Comparison of ENCODE assay signal across 8 mouse cellular contexts in the genomic region with DNA sequence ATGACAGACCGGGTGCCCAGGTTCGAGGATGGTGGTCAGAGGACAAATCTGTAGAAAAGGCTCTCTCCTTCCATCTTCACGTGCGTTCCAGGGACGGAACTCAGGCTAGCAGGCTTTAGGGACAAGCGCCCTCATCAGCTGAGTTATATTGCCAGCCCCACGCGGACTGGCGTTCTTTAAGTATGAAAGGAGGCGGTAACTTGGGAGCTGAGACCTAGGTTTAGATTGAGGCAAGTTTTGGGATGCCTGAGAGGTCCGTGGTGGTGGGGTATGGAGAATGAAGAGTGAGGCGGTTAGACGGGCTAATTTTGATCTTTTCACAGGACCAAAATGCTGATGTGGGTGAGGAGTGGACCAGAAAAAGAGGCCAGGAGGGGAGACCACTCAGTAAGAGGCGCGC. TPM values are rescaled to one million over a fixed set of nuclear protein-coding genes. Genes with fewer than 3 reads are reported as not detected.
DNase-seq lines count a peak whose midpoint lies in the region; ATAC-seq and TF ChIP-seq lines count a peak whose summit lies in the region.

No protein-coding gene starts in this region.

- H3K4me1 ChIP-seq in heart, adult 2 months (ENCODE audit: control insufficient read depth, insufficient read depth, low read length): peaks cover 2% of the 10 kb centered on the region; the same call in 1 of the 2 replicates
- H3K4me1 ChIP-seq in E14TG2a.4 (replicated peaks; ENCODE audit: low read depth, low read length): peaks cover 68% of the 10 kb centered on the region
- H3K4me1 ChIP-seq in forebrain, embryonic 15.5 days: peaks cover 17% of the 10 kb centered on the region
- peaks cover 14% of the 10 kb centered on the region for H3K4me1 ChIP-seq in midbrain, embryonic 11.5 days (ENCODE audit: control insufficient read depth, insufficient read depth, low read length)

- no peaks in the 10 kb centered on the region for H3K27me3 ChIP-seq in heart, adult 2 months (ENCODE audit: control insufficient read depth, insufficient read depth, low read length)
- H3K27me3 ChIP-seq in E14TG2a.4 (ENCODE audit: insufficient read depth, low read length): peaks cover 47% of the 10 kb centered on the region
- peaks cover 15% of the 10 kb centered on the region; the same call in 1 of the 2 replicates for H3K27me3 ChIP-seq in forebrain, embryonic 15.5 days
- H3K27me3 ChIP-seq in midbrain, embryonic 11.5 days (ENCODE audit: control insufficient read depth, insufficient read depth, low read length): peaks cover 29% of the 10 kb centered on the region

- peak overlapping the region; percentile 93 for H3K27ac ChIP-seq in heart, adult 2 months
- H3K27ac ChIP-seq in forebrain, embryonic 15.5 days (replicated peaks): no peak overlapping the region
- H3K27ac ChIP-seq in midbrain, embryonic 11.5 days (ENCODE audit: low read depth, low read length): no peak overlapping the region

- 6% methylated on average over 15 of the region's 15 CpGs for WGBS in heart, adult 2 months
- 9% methylated on average over 15 of the region's 15 CpGs for WGBS in forebrain, embryonic 15.5 days
- 8% methylated on average over 15 of the region's 15 CpGs for WGBS in midbrain, embryonic 11.5 days

- H3K4me2 ChIP-seq in forebrain, embryonic 15.5 days (replicated peaks): peak overlapping the region; percentile 69
- H3K4me2 ChIP-seq in midbrain, embryonic 11.5 days: peak overlapping the region; percentile 53

- no peaks in the 10 kb centered on the region for H3K79me2 ChIP-seq in heart, adult 2 months (replicated peaks; ENCODE audit: control insufficient read depth, insufficient read depth, low read length)

- TF ChIP-seq EP300 in heart, adult 2 months (IDR thresholded peaks at IDR 0.05; ENCODE audit: insufficient read depth, low read depth, low read length): no peak

- intact Hi-C loops in heart, adult 2 months (cut with DNase I): loop anchor here (1.0 kb wide), 1 partner anchor 25 kb away; the partner anchor contains the start of gene Trip10

- DNase-seq in heart, adult 2 months: no peak
- no peak for DNase-seq in heart, adult 18-20 months
- DNase-seq in midbrain, embryonic 11.5 days (ENCODE audit: low spot score, missing footprints): no peak
- no peak for DNase-seq in adrenal gland, postnatal 36 days
- no peak for DNase-seq in thymus, adult 18-20 months
- DNase-seq in layer of hippocampus, adult 8-10 months (ENCODE audit: low spot score in 2 of 2): no peak

- ATAC-seq in forebrain, embryonic 15.5 days (replicated peaks): no peak
- ATAC-seq in midbrain, embryonic 11.5 days (ENCODE audit: low FRiP score): no peak

- H3K9me3 ChIP-seq in E14TG2a.4 (ENCODE audit: low read length): peaks cover 4% of the 10 kb centered on the region; the same call in 1 of the 2 replicates
- no peaks in the 10 kb centered on the region for H3K9me3 ChIP-seq in forebrain, embryonic 15.5 days
- no peaks in the 10 kb centered on the region for H3K9me3 ChIP-seq in midbrain, embryonic 11.5 days (ENCODE audit: control insufficient read depth, low read length)

- no peak for TF ChIP-seq CTCF in heart, adult 2 months (IDR thresholded peaks at IDR 0.05)
- TF ChIP-seq CTCF in E14TG2a.4 (conservative IDR thresholded peaks at IDR 0.05; ENCODE audit: low read length): no peak

- TF ChIP-seq POLR2A in heart, adult 2 months (IDR thresholded peaks at IDR 0.05; ENCODE audit: insufficient read depth, low read depth, low read length): no peak

- no peaks in the 10 kb centered on the region for H3K36me3 ChIP-seq in heart, adult 2 months (ENCODE audit: control insufficient read depth, insufficient read depth, low read length)
- no peaks in the 10 kb centered on the region for H3K36me3 ChIP-seq in E14TG2a.4 (ENCODE audit: insufficient read depth, low read length)
- H3K36me3 ChIP-seq in forebrain, embryonic 15.5 days: no peaks in the 10 kb centered on the region
- H3K36me3 ChIP-seq in midbrain, embryonic 11.5 days (ENCODE audit: control insufficient read depth, insufficient read depth, low read length): no peaks in the 10 kb centered on the region

- H3K9ac ChIP-seq in heart, adult 2 months (ENCODE audit: low read depth, low read length): peak overlapping the region; percentile 84
- H3K9ac ChIP-seq in forebrain, embryonic 15.5 days (replicated peaks): peak overlapping the region; percentile 45
- no peak overlapping the region for H3K9ac ChIP-seq in midbrain, embryonic 11.5 days (ENCODE audit: low read length)

- peak overlapping the region; percentile 92 for H3K4me3 ChIP-seq in heart, adult 2 months
- peak overlapping the region; percentile 80 for H3K4me3 ChIP-seq in E14TG2a.4 (replicated peaks; ENCODE audit: low read length)
- H3K4me3 ChIP-seq in forebrain, embryonic 15.5 days: peak overlapping the region; percentile 52
- peak overlapping the region; percentile 33 for H3K4me3 ChIP-seq in midbrain, embryonic 11.5 days (ENCODE audit: low read depth, low read length)

RNA-seq across cellular contexts. Expression of gene Vav1, which starts 4.2 kb away (rescaled TPM):
- 1 to 10 TPM; 1.9 to 2.2 TPM for total RNA-seq in heart, adult 2 months (2021)
- 1.8 and 2.0 TPM in 2 replicates for polyA plus RNA-seq in heart, adult 2 months (2012; rRNA removed)
- total RNA-seq in heart, adult 18-20 months (2021): 1 to 10 TPM; 1.6 to 3.3 TPM
- 1.2 and 1.5 TPM in 2 replicates for polyA plus RNA-seq in forebrain, embryonic 15.5 days (2015; fragmentation: Nextera tagmentation; extraction: Ambion mirVana)
- polyA plus RNA-seq in midbrain, embryonic 11.5 days (2014; fragmentation: Nextera tagmentation; extraction: Ambion mirVana): 1.8 and 2.3 TPM in 2 replicates
- 1 to 10 TPM; 2.2 to 2.9 TPM for total RNA-seq in adrenal gland, postnatal 36 days (2021)
- 10 to 100 TPM in 2 of 4 experiments, 1 to 10 TPM in 2; 3.3 to 17.4 (median 10.0) TPM for total RNA-seq in layer of hippocampus, adult 8-10 months (2022)

RNA-seq across cellular contexts. Expression of gene Trip10, which starts 25.4 kb away (rescaled TPM):
- total RNA-seq in heart, adult 2 months (2021): 100 to 1,000 TPM; 107 to 128 TPM
- polyA plus RNA-seq in heart, adult 2 months (2012; rRNA removed): 69.0 and 83.2 TPM in 2 replicates
- 100 to 1,000 TPM; 106 to 109 TPM for total RNA-seq in heart, adult 18-20 months (2021)
- 12.4 and 15.4 TPM in 2 replicates for polyA plus RNA-seq in forebrain, embryonic 15.5 days (2015; fragmentation: Nextera tagmentation; extraction: Ambion mirVana)
- 21.2 and 23.6 TPM in 2 replicates for polyA plus RNA-seq in midbrain, embryonic 11.5 days (2014; fragmentation: Nextera tagmentation; extraction: Ambion mirVana)
- 10 to 100 TPM; 50.1 to 52.0 TPM for total RNA-seq in adrenal gland, postnatal 36 days (2021)
- 10 to 100 TPM in 3 of 4 experiments, 1 to 10 TPM in 1; 8.1 to 12.3 (median 11.6) TPM for total RNA-seq in layer of hippocampus, adult 8-10 months (2022)

RNA-seq across cellular contexts. Expression of gene Gpr108, which starts 26.4 kb away (rescaled TPM):
- total RNA-seq in heart, adult 2 months (2021): 10 to 100 TPM; 27.8 to 32.7 TPM
- polyA plus RNA-seq in heart, adult 2 months (2012; rRNA removed): 37.9 and 48.3 TPM in 2 replicates
- total RNA-seq in heart, adult 18-20 months (2021): 10 to 100 TPM; 24.4 to 30.0 TPM
- polyA plus RNA-seq in forebrain, embryonic 15.5 days (2015; fragmentation: Nextera tagmentation; extraction: Ambion mirVana): 17.0 and 17.7 TPM in 2 replicates
- polyA plus RNA-seq in midbrain, embryonic 11.5 days (2014; fragmentation: Nextera tagmentation; extraction: Ambion mirVana): 19.7 and 24.5 TPM in 2 replicates
- total RNA-seq in adrenal gland, postnatal 36 days (2021): 10 to 100 TPM; 78.7 to 94.2 TPM
- 10 to 100 TPM; 25.7 to 28.6 (median 28.3) TPM for total RNA-seq in layer of hippocampus, adult 8-10 months (2022)

RNA-seq across cellular contexts. Expression of gene C3, which starts 46.8 kb away (rescaled TPM):
- 10 to 100 TPM; 91.5 to 91.6 TPM for total RNA-seq in heart, adult 2 months (2021)
- polyA plus RNA-seq in heart, adult 2 months (2012; rRNA removed): 119 and 160 TPM in 2 replicates
- 100 to 1,000 TPM in 1 of 2 experiments, 10 to 100 TPM in 1; 69.5 to 194 TPM for total RNA-seq in heart, adult 18-20 months (2021)
- 0.59 and 0.93 TPM in 2 replicates for polyA plus RNA-seq in forebrain, embryonic 15.5 days (2015; fragmentation: Nextera tagmentation; extraction: Ambion mirVana)
- polyA plus RNA-seq in midbrain, embryonic 11.5 days (2014; fragmentation: Nextera tagmentation; extraction: Ambion mirVana): 0.19 and 0.68 TPM in 2 replicates
- total RNA-seq in adrenal gland, postnatal 36 days (2021): 100 to 1,000 TPM; 231 to 623 TPM
- 10 to 100 TPM in 2 of 4 experiments, 1 to 10 TPM in 2; 2.2 to 19.0 (median 8.9) TPM for total RNA-seq in layer of hippocampus, adult 8-10 months (2022)

Comparison
In these comparisons a context has a peak if more than half of its experiments do, and no peak if none do; other contexts are left out.
1. H3K4me3 ChIP-seq: peak in every context shown above with its lines; median percentile 92 in heart, adult 2 months; 80 in E14TG2a.4; 52 in forebrain, embryonic 15.5 days; 33 in midbrain, embryonic 11.5 days.